Comparison of ENCODE assay signal across 9 mouse cellular contexts in genomic region chr14:120302913-120303548, GRCm38 (mm10). TPM values are rescaled to one million over a fixed set of nuclear protein-coding genes. Genes with fewer than 3 reads are reported as not detected.
DNase-seq lines count a peak whose midpoint lies in the region; ATAC-seq lines count a peak whose summit lies in the region.
"Had no signal": no experiment of that assay in that cellular context is flagged by ENCODE, and none has a peak within 500 bp of the region (broad histone marks: within the 10 kb centered on the region; RNA-seq: fewer than 3 reads in every experiment).

No protein-coding gene starts in this region.

- DNase-seq in gastrocnemius, postnatal 14 days = peak; percentile 37
- DNase-seq in gastrocnemius, adult 8-10 months (ENCODE audit: low spot score in 2 of 2) = no peak
- DNase-seq in ZHBTc4 (ENCODE audit: low read depth, low spot score) = peak; percentile 74
- DNase-seq in heart, adult 18-20 months = peak; percentile 66 to 69
- peak; percentile 66 for DNase-seq in kidney, postnatal 10 days
- no peak for DNase-seq in frontal cortex, adult 2 months (ENCODE audit: extremely low spot score in 1 of 2, low spot score in 1 of 2)
- DNase-seq in urinary bladder, postnatal 4 days (ENCODE audit: low spot score in 2 of 2) = no peak

- intact Hi-C loops in gastrocnemius, postnatal 14 days (cut with DNase I; ENCODE audit: low total_unique reads) = no loop called here

- no peak overlapping the region for H3K4me2 ChIP-seq in stomach, embryonic 14.5 days (replicated peaks; ENCODE audit: low read depth, low read length)

- 23% methylated on average over 6 of the region's 6 CpGs for WGBS in stomach, embryonic 14.5 days

- H3K9me3 ChIP-seq in stomach, embryonic 14.5 days (ENCODE audit: control insufficient read depth, low read depth, low read length) = no peaks in the 10 kb centered on the region
- H3K9me3 ChIP-seq: G1E had no signal

- no peak overlapping the region for H3K4me3 ChIP-seq in stomach, embryonic 14.5 days (ENCODE audit: low read depth, low read length)

- H3K27me3 ChIP-seq in stomach, embryonic 14.5 days (ENCODE audit: control insufficient read depth, insufficient read depth, low read length) = no peaks in the 10 kb centered on the region

- H3K4me1 ChIP-seq in stomach, embryonic 14.5 days (ENCODE audit: control insufficient read depth, insufficient read depth, low read length) = peaks cover 32% of the 10 kb centered on the region

- H3K9ac ChIP-seq in stomach, embryonic 14.5 days (replicated peaks; ENCODE audit: low read depth, low read length) = no peak overlapping the region

- H3K27ac ChIP-seq in stomach, embryonic 14.5 days (ENCODE audit: low read length) = peak overlapping the region; percentile 13; the same call in 1 of the 2 replicates

- no peaks in the 10 kb centered on the region for H3K36me3 ChIP-seq in stomach, embryonic 14.5 days (ENCODE audit: control insufficient read depth, insufficient read depth, low read length)

- no peak for ATAC-seq in stomach, embryonic 14.5 days (ENCODE audit: insufficient number of reproducible peaks, insufficient read depth, low FRiP score, low read depth)

RNA-seq across cellular contexts. Expression of gene Mbnl2, which starts 27.6 kb away (rescaled TPM):
- total RNA-seq in gastrocnemius, postnatal 14 days (2021) = 100 to 1,000 TPM; 232 to 277 TPM
- 100 to 1,000 TPM; 229 to 309 (median 276) TPM for total RNA-seq in gastrocnemius, adult 8-10 months (2022)
- 100 to 1,000 TPM; 218 to 240 TPM for total RNA-seq in heart, adult 18-20 months (2021)
- 119 and 134 TPM in 2 replicates for polyA plus RNA-seq in stomach, embryonic 14.5 days (2014; fragmentation: Nextera tagmentation; extraction: Ambion mirVana)
- polyA plus RNA-seq in frontal cortex, adult 2 months (2012; rRNA removed) = 108 and 118 TPM in 2 replicates

Comparison
In these comparisons a context has a peak if more than half of its experiments do, and no peak if none do; other contexts are left out.
1. DNase-seq: peak in gastrocnemius, postnatal 14 days (single experiment), ZHBTc4 (single experiment), heart, adult 18-20 months (2 of 2) and kidney, postnatal 10 days (single experiment); none in gastrocnemius, adult 8-10 months (0 of 2), frontal cortex, adult 2 months (0 of 2) and urinary bladder, postnatal 4 days (0 of 2).